Mouse (Mus musculus): ENCODE results near the gene Olfr1512. TPM values are rescaled to one million over a fixed set of nuclear protein-coding genes. Genes with fewer than 3 reads are reported as not detected.

The Olfr1512 gene
- polyA plus RNA-seq, 1 experiment: not detected

DNA sequence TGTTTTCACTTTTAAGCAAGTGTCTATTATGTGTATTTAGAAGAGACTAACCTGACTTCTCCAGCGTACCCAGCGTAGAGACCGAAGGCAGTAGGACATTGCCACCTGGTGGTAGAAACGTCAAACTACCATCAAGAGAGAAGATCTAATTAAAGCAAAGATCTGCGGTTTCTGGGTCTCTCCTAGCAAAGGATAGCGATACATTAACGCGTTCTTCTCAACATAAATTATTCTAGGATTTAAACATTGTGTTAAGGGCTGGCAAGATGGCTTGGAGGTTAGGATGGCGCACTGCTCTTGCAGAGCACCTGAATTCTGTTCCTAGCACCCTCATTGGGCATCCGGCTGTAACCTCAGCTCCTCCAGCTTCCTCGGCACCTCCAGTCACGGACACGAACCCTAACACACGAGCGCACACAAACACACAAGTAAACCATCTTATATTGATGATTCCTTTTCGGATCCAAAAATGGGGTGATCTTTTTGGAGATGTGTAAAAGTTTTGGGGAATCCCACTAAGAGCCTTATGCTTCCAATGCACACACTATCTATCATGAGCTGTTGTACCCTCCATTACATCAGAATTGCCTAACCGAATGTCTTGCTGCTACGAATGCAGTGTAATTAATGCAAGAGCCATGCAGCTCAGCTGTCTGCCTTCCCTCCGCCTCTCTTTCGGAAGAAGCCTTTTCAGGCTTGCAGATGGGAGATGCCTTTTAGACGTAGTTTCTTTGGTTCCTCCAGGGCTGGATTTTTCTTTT, 40.0 kb downstream of the Olfr1512 start:
- Histone ChIP-seq H3K4me1 (ENCODE audit: control insufficient read depth, insufficient read depth, low read length) (no peaks in the 10 kb centered on the region), H3K27ac (ENCODE audit: insufficient read depth, low read length) (no peak overlapping the region), H3K4me3 (ENCODE audit: insufficient read depth, low read length) (peak overlapping the region; percentile 27)
- TF ChIP-seq POLR2A (IDR thresholded peaks at IDR 0.05; ENCODE audit: extremely low read depth, insufficient read depth, low read length) (no peak), CTCF (IDR thresholded peaks at IDR 0.05; ENCODE audit: extremely low read depth, insufficient read depth, low read length) (peak; percentile 92)

DNA sequence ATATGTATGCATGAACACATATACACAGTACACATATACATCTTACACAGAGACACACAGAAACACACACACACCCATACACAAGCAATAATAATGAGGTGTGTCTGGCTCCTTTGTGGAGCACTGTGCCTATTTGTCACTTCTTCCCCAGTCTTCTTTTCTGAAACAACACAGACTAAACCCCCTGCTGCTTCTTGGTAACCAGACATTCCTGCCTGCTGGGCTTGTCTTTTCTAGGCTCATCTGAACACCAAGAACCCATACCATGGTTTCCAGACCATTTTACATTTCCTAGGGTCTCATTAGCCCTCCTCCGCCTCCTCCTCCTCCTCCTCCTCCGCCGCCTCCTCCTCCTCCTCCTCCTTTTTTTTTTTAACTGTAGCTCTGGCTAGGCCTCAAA, 46.8 kb downstream of the Olfr1512 start:
- TF ChIP-seq POLR2A (IDR thresholded peaks at IDR 0.05; ENCODE audit: extremely low read depth, insufficient read depth, low read length): no peak
- no peak for TF ChIP-seq CTCF (IDR thresholded peaks at IDR 0.05; ENCODE audit: extremely low read depth, insufficient read depth, low read length)
- Histone ChIP-seq H3K4me1 (ENCODE audit: control insufficient read depth, insufficient read depth, low read length) (no peaks in the 10 kb centered on the region), H3K4me3 (ENCODE audit: insufficient read depth, low read length) (no peak overlapping the region), H3K27ac (ENCODE audit: insufficient read depth, low read length) (no peak overlapping the region)

DNA sequence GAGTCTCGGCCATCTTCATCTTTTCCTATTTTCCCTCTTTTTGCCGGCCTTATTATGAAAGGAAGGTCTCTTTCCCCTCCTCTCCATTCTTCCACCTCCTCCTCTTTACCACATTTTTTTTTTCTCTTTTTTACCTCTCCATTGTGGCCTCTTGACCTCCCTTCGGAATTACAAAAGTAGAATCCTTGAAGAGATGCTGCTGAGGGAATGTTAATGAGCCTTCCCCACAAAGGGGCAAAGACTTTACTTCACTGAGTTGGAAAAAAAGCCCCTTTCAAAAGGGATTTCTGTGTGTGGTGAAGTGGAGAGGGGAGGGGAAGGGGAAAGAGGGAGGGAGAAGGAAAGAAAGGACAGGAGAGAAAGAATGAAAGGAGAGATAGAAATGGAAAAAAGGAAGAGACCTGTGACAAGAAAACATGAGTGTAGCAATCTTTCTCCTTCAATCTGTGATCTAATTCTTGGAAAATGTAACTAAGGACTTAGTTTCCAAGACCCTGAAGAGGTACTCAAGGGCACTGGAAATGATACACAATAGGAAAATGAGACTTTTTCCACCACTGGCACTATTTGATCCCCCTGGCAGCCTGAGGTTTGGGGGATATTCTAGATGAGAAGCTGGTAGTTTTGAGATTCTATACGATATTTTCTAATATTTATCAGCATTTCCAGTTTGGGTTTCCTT, 47.8 kb downstream of the Olfr1512 start:
- Histone ChIP-seq H3K4me3 (ENCODE audit: insufficient read depth, low read length) (no peak overlapping the region), H3K27ac (ENCODE audit: insufficient read depth, low read length) (no peak overlapping the region), H3K4me1 (ENCODE audit: control insufficient read depth, insufficient read depth, low read length) (no peaks in the 10 kb centered on the region)
- TF ChIP-seq CTCF (IDR thresholded peaks at IDR 0.05; ENCODE audit: extremely low read depth, insufficient read depth, low read length) (no peak), POLR2A (IDR thresholded peaks at IDR 0.05; ENCODE audit: extremely low read depth, insufficient read depth, low read length) (no peak)

DNA sequence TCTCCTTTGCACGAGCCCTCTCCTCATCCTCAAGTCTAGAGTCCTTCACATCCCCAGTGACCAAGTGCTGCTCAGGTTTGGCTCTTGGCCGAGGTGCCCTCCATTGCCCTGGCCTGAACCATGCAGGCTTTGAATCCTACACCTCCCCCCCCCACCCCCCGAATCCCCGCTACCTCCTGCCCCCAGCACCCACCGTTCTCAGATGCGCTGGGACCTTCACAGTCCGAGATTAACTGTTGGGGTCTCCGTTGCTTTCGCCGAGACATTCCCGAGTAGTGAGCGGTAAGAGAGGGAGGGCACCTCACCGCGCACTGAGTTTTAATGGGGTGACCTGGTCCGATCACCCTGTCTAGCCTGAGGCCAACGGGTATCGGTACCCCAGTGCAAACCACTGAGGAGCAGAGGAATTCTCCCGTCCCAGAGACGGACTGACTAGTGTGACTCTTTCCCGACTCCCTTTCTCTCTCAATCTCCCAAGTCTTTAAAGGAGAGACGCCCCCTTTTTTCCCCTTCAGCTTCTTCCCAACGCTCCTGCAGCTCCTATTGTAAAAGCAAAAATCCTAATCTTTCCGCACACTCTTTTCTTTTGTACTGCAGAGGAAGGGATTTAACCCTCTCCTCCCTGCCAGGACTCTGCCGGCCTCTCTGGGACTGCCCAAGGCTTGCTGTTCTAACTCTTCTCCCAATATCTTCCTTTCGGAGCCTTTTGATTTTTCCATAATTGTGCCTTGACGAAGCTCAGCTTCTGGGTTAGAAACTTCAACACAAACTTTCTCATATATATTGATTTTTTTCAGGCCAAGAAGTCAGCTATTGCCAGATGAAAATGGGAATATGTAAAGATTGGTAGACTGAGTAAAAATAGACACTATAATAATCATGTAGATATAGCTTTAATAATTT, 50.8 kb downstream of the Olfr1512 start, which contains the start of gene Sall2:
Sall2 (minus strand) TSS at position 853 of the 903 bp plus-strand sequence.
- TF ChIP-seq CTCF (IDR thresholded peaks at IDR 0.05; ENCODE audit: extremely low read depth, insufficient read depth, low read length): no peak
- no peak for TF ChIP-seq POLR2A (IDR thresholded peaks at IDR 0.05; ENCODE audit: extremely low read depth, insufficient read depth, low read length)
- no peaks in the 10 kb centered on the region for H3K4me1 ChIP-seq (ENCODE audit: control insufficient read depth, insufficient read depth, low read length)
- H3K4me3 ChIP-seq (ENCODE audit: insufficient read depth, low read length): peak within 1 kb of the TSS; percentile 38
- 0 out of 2 replicates have a peak within 1 kb of the TSS, but pooled peaks have one; percentile 3 for H3K27ac ChIP-seq (ENCODE audit: insufficient read depth, low read length)

DNA sequence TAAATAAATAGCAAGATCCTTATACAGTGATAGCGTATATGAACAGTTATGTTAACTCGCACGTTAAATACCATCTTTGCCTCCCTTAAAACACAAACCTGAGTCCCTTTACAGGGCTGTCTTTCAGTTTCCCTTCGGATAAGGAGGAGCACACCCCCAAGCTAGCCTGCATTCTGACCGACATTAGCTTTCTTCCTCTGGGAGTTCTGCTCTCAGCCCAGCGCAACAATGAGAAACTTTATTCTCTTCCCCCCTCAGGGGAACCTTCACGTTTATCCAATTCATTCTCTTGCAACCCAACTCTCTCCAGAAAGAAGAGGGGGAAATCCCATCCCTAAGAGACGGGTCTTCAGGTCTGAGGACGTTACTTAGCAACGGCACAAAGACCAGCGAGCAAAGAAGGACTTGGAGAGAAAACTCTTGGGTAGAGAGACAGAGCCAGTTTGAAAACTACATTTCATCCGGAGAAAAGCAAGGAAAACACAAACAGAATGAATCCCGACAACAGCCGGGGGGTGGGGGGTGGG, 51.5 kb downstream of the Olfr1512 start:
- no peaks in the 10 kb centered on the region for H3K4me1 ChIP-seq (ENCODE audit: control insufficient read depth, insufficient read depth, low read length)
- peak overlapping the region; percentile 38 for H3K4me3 ChIP-seq (ENCODE audit: insufficient read depth, low read length)
- peak overlapping the region; percentile 30; the same call in 1 of the 2 replicates for H3K27ac ChIP-seq (ENCODE audit: insufficient read depth, low read length)
- no peak for TF ChIP-seq POLR2A (IDR thresholded peaks at IDR 0.05; ENCODE audit: extremely low read depth, insufficient read depth, low read length)
- TF ChIP-seq CTCF (IDR thresholded peaks at IDR 0.05; ENCODE audit: extremely low read depth, insufficient read depth, low read length): no peak

DNA sequence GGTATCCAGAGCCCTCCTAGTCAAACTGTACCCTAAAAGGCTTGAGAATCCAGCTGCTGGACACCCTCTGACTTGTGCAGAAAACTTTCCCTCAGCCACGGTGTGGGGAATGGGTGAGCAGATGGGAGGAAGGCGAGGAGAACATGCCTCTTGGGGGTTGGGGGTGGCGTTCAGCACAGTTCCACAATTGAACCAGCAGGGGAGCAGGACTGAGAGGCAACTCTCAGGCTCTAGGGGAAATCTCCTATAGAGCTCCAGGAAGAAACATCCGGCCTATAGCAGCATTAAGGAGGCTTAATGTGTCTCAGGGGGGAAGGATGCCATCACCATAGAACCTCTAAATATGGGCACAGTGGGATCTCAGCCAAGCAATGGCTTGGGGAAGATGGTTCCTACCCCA, 53.1 kb downstream of the Olfr1512 start:
- H3K27ac ChIP-seq (ENCODE audit: insufficient read depth, low read length): no peak overlapping the region

More for the DNA sequence above, 53.1 kb downstream of the Olfr1512 start:
- TF ChIP-seq CTCF (IDR thresholded peaks at IDR 0.05; ENCODE audit: extremely low read depth, insufficient read depth, low read length) (peak; percentile 39), POLR2A (IDR thresholded peaks at IDR 0.05; ENCODE audit: extremely low read depth, insufficient read depth, low read length) (no peak)
- H3K4me1 ChIP-seq (ENCODE audit: control insufficient read depth, insufficient read depth, low read length): no peaks in the 10 kb centered on the region
- no peak overlapping the region for H3K4me3 ChIP-seq (ENCODE audit: insufficient read depth, low read length)

Other genes with a start within 250 kb of the Olfr1512 start
- 25.6 and 28.2 TPM in 2 replicates for gene Supt16, start 181.8 kb downstream of the Olfr1512 start, polyA plus RNA-seq (2012; rRNA removed)
- 53.5 and 60.7 TPM in 2 replicates for gene Chd8, start 121.4 kb downstream of the Olfr1512 start, polyA plus RNA-seq (2012; rRNA removed)
- 41.2 and 42.4 TPM in 2 replicates for gene Tox4, start 100.0 kb downstream of the Olfr1512 start, polyA plus RNA-seq (2012; rRNA removed)
- 42.0 and 44.4 TPM in 2 replicates for gene Rab2b, start 99.6 kb downstream of the Olfr1512 start, polyA plus RNA-seq (2012; rRNA removed)
- 28.7 and 28.8 TPM in 2 replicates for gene Mettl3, start 74.0 kb downstream of the Olfr1512 start, polyA plus RNA-seq (2012; rRNA removed)
- 24.6 and 26.5 TPM in 2 replicates for gene Sall2, start 50.4 kb downstream of the Olfr1512 start, polyA plus RNA-seq (2012; rRNA removed)
- gene Olfr1513, start 22.8 kb downstream of the Olfr1512 start, polyA plus RNA-seq (2012; rRNA removed): not detected in 2 replicates
- not detected in 2 replicates for gene Olfr1511, start 18.2 kb upstream of the Olfr1512 start, polyA plus RNA-seq (2012; rRNA removed)
- not detected in 2 replicates for gene Olfr1510, start 35.2 kb upstream of the Olfr1512 start, polyA plus RNA-seq (2012; rRNA removed)
- gene Olfr1509, start 63.8 kb upstream of the Olfr1512 start, polyA plus RNA-seq (2012; rRNA removed): not detected in 2 replicates
- gene Olfr1508, start 88.3 kb upstream of the Olfr1512 start, polyA plus RNA-seq (2012; rRNA removed): not detected in 2 replicates
- not detected in 2 replicates for gene Olfr1507, start 116.6 kb upstream of the Olfr1512 start, polyA plus RNA-seq (2012; rRNA removed)